Mouse (Mus musculus) embryonic facial prominence, embryonic 10.5 days (tissue): Measurements from ENCODE around the gene Fam24b. TPM values are rescaled to one million over a fixed set of nuclear protein-coding genes. Genes with fewer than 3 reads are reported as not detected.

Source experiments
- DNase-seq: peaks from one replicate; pipeline ENCODE4 v3.0.0-alpha.2; 2017; ENCODE audit warnings: low spot score
- H3K27ac ChIP-seq: fragments of 300-500 bp; sonication (generic); replicated peaks from 2 replicates; pipeline ENCODE4 v1.5.1; 2016; ENCODE audit warnings: mild to moderate bottlenecking
- H3K27me3 ChIP-seq: fragments of 300-500 bp; sonication (generic); replicated peaks from 2 replicates; pipeline ENCODE4 v1.6.1; 2016; ENCODE audit warnings: low read depth, mild to moderate bottlenecking; ENCODE audit not compliant: poor library complexity, severe bottlenecking
- H3K36me3 ChIP-seq: fragments of 300-500 bp; sonication (generic); replicated peaks from 2 replicates; pipeline ENCODE4 v1.6.1; 2016; ENCODE audit warnings: mild to moderate bottlenecking, moderate library complexity
- H3K4me1 ChIP-seq: fragments of 300-500 bp; sonication (generic); 2 replicates; pipeline ENCODE4 v1.6.1; 2016
- H3K4me3 ChIP-seq: fragments of 300-500 bp; sonication (generic); 2 replicates; pipeline ENCODE4 v1.5.1; 2016; ENCODE audit warnings: mild to moderate bottlenecking, moderate library complexity
- H3K9me3 ChIP-seq: fragments of 300-500 bp; sonication (generic); 2 replicates; pipeline ENCODE4 v1.6.1; 2016; ENCODE audit warnings: mild to moderate bottlenecking
- WGBS: fragments of 180-500 bp; shearing (Covaris S2); methylation state at CpG from one replicate; pipeline ENCODE4 v1.1.7; 2016; 5-methylcytosine and 5-hydroxymethylcytosine counted together
- polyA plus RNA-seq: library from polyadenylated mRNA; unstranded; fragments of >200 nt; fragmentation: Nextera tagmentation; extraction: Ambion mirVana; gene quantifications from 2 replicates; pipeline ENCODE4 v1.2.1, GENCODE M21; 2016

Gene Fam24b
- not detected in 2 replicates for polyA plus RNA-seq

DNA sequence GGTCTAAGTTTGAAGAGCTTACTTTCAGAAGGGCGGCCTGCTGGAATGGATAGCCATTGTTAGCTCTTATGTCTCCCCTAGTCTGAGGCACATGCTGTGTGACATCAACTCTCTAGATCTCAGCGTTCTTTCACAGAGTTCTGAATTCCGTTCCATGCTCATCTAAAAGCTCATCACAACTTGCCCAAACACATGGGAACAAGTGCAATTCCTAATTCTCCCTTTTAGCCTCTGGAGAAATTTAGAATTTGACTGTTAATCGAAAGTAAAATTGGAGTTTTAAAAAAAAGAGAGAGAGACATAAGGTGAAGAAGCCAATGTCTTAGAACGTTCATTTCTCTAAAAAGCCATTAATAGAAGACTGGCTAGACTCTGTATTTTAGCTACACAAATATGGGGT, at the start of gene Fam24b:
Gene Fam24b (minus strand): TSS at position 101 of the 400 bp plus-strand sequence.
- no peaks in the 10 kb centered on the region for H3K9me3 ChIP-seq
- no peaks in the 10 kb centered on the region for H3K36me3 ChIP-seq
- no peaks in the 10 kb centered on the region for H3K4me1 ChIP-seq
- H3K27ac ChIP-seq, result no peak within 1 kb of the TSS
- no peak for DNase-seq
- 92% methylated on average over 5 of the region's 5 CpGs for WGBS
- H3K4me3 ChIP-seq, result no peak within 1 kb of the TSS
- H3K27me3 ChIP-seq, result no peaks in the 10 kb centered on the region

DNA sequence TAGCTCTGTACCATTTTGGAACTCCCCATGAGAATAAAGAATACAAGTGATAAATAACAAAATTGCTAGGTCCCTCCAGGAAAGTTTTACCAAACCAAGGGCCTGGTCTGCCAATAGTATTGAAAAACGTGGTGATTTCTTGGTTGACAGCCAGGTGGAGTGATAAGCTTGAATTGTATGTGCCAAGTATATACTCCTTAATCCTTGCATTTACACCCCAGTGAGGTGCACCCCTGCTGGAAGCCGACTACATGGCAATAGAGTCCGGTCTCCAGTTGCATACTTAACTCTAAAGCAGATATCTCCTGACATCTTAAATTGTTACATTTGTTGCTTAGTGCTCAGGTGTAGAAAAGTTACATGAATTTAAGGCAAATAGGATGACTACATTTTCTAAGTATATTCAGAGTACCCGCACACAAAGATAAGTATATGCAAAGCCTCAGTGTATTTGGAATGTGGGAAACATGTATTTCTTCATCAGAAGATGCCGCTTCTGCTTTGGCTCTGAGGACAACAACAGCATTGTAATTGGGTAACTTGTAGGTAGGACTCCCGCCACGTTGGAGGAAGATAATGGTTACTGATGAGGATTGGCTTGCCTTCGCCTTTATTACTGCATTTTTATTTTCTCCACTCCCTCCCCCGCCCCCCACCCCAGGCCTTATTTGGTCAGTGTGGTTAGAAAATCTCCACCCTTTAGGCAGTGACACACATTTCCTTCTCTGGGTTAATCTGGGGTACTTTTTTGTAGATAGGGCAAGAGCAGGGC, 42.8 kb upstream of the Fam24b start:
- Histone ChIP-seq H3K27ac (peak overlapping the region; percentile 98; the same call in 1 of the 2 replicates), H3K4me1 (peaks cover 19% of the 10 kb centered on the region), H3K9me3 (no peaks in the 10 kb centered on the region), H3K4me3 (peak overlapping the region; percentile 87), H3K27me3 (no peaks in the 10 kb centered on the region), H3K36me3 (peaks cover 7% of the 10 kb centered on the region)
- WGBS, result 74% methylated on average over 9 of the region's 9 CpGs
- DNase-seq, result no peak

DNA sequence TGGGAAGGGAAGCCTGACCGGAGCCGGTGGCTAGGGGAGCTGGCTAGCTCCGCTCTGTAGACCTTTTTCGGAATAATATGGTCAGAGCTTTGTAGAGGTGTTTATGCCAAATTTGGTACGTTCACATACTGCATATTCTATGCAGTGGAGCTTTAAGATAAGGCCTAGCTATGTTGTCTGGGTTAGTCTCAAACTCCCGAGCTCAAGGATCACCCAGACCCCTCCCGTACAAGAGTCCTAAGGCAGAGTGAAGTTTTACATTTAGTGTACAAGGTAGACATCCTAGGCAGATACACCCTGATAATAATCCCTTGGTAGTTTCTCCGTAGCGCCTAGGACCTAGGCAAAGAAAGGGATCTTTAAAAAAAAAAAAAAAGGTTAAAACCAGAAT, 42.1 kb upstream of the Fam24b start:
- H3K27ac ChIP-seq, result peak overlapping the region; percentile 98
- whole genome bisulfite sequencing, result 9% methylated on average over 9 of the region's 9 CpGs
- H3K27me3 ChIP-seq, result no peaks in the 10 kb centered on the region
- H3K36me3 ChIP-seq, result peaks cover 7% of the 10 kb centered on the region
- peaks cover 19% of the 10 kb centered on the region for H3K4me1 ChIP-seq
- peak overlapping the region; percentile 87 for H3K4me3 ChIP-seq
- no peaks in the 10 kb centered on the region for H3K9me3 ChIP-seq
- DNase-seq, result no peak

- 5% methylated on average over 47 of the region's 47 CpGs for WGBS
- Histone ChIP-seq H3K27me3 (no peaks in the 10 kb centered on the region), H3K4me1 (peaks cover 19% of the 10 kb centered on the region)
Measured at GRCm38 (mm10) chr7:131370648-131371469, 41.5 kb upstream of the Fam24b start, which contains the start of gene Pstk. Gene Pstk, plus strand, starts transcription at chr7:131371141.

GRCm38 (mm10) chr7:131364131-131364530, 34.8 kb upstream of the Fam24b start:
- no peak overlapping the region for H3K4me3 ChIP-seq
- no peak overlapping the region for H3K27ac ChIP-seq
- WGBS, result 93% methylated on average over 8 of the region's 8 CpGs
- H3K36me3 ChIP-seq, result peaks cover 19% of the 10 kb centered on the region
- no peak for DNase-seq
- H3K9me3 ChIP-seq, result no peaks in the 10 kb centered on the region
- H3K27me3 ChIP-seq, result peaks cover 6% of the 10 kb centered on the region; the same call in 1 of the 2 replicates
- peaks cover 17% of the 10 kb centered on the region for H3K4me1 ChIP-seq

More at GRCm38 (mm10) chr7:131370648-131371469, 41.5 kb upstream of the Fam24b start, which contains the start of gene Pstk:
- no peaks in the 10 kb centered on the region for H3K9me3 ChIP-seq
- H3K4me3 ChIP-seq, result peak within 1 kb of the TSS; percentile 87
- H3K36me3 ChIP-seq, result peaks cover 7% of the 10 kb centered on the region
- peak; percentile 94 for DNase-seq
- H3K27ac ChIP-seq, result peak within 1 kb of the TSS; percentile 98

DNA sequence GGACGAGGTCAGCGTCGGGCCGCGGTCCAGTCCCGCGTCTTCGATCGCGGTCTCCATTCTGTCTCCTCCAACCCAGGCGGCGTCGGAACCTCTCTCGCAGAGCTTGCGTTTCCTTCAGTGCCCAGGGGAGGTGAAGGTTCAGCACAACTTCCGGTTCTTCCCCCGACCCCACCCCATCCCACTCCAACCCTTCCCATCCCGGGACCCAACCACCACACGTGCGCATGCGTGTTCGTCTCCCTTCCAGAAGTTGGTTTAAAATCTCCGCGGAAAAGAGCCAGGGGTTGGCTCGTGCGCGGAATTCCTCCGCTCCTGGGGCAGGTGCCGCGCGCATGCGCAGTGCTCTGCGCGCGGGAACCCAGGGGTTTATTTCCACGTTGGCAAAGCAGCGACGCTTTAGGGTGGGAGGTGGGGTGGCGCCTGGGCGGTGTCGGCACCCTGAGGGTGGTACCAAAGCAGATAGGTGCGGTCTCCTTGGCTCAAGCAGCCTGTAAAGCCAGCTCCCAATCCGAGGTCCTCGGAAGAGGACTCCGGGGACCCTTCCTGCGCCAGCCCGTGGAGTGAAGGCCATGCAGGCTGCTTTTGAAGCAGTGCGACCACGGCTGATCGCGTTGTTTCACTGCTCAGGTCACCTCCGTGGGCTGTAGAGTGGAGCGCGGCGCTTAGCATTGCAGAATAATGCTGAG, 33.4 kb upstream of the Fam24b start, which contains the start of gene 2310057M21Rik:
Gene 2310057M21Rik (minus strand): TSS at position 145 of the 686 bp plus-strand sequence.
- peaks cover 17% of the 10 kb centered on the region for H3K4me1 ChIP-seq
- H3K27me3 ChIP-seq, result peaks cover 6% of the 10 kb centered on the region; the same call in 1 of the 2 replicates
- DNase-seq, result peak; percentile 98
- H3K9me3 ChIP-seq, result no peaks in the 10 kb centered on the region
- WGBS, result under 1% methylated on average over 55 of the region's 55 CpGs
- peak within 1 kb of the TSS; percentile 92 for H3K4me3 ChIP-seq
- H3K27ac ChIP-seq, result peak within 1 kb of the TSS; percentile 94
- H3K36me3 ChIP-seq, result peaks cover 33% of the 10 kb centered on the region

- DNase-seq, result no peak
- Histone ChIP-seq H3K36me3 (peaks cover 38% of the 10 kb centered on the region), H3K4me1 (peaks cover 17% of the 10 kb centered on the region), H3K4me3 (peak overlapping the region; percentile 92), H3K9me3 (no peaks in the 10 kb centered on the region), H3K27me3 (peaks cover 6% of the 10 kb centered on the region; the same call in 1 of the 2 replicates), H3K27ac (peak overlapping the region; percentile 94)
- WGBS, result under 1% methylated on average over 35 of the region's 35 CpGs
Measured at GRCm38 (mm10) chr7:131362269-131362614, 32.9 kb upstream of the Fam24b start.

GRCm38 (mm10) chr7:131356105-131356504, 26.8 kb upstream of the Fam24b start:
- Histone ChIP-seq H3K4me3 (no peak overlapping the region), H3K9me3 (no peaks in the 10 kb centered on the region), H3K36me3 (peaks cover 91% of the 10 kb centered on the region), H3K4me1 (peaks cover 3% of the 10 kb centered on the region), H3K27me3 (no peaks in the 10 kb centered on the region), H3K27ac (no peak overlapping the region)
- WGBS, result 94% methylated on average over 13 of the region's 13 CpGs
- DNase-seq, result no peak

DNA sequence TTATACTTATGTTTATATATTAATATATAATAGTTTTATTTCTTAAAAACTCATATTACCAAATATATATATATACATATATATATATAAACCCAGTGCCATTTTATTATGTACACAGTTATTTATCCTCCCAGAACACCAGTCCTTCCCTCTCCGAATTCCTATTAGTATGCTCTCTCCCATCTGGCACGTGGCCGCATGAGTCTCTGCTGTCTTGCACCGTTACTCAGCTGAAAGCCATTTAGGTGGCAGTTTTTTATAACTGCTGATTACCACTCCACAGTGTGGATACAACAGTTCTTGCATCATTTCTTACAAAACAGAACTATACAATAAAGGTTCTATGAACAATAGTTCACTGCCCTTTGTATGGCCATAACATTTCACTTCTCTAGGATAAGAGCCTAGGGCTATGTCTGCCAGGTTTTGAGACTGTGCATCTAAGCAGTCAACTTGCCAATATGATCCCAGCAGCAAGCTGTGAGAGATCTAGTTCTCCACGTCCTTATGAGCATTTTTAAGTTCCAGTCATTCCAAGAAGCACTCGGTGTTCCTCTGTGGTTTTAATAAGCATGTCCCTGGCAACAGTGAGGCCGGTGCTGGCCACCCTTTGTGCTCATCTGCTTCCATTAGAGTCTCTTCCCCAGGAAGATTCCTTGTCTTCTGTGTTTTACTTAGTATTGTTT, 16.7 kb upstream of the Fam24b start:
- Histone ChIP-seq H3K36me3 (peaks cover 87% of the 10 kb centered on the region), H3K4me3 (no peak overlapping the region), H3K4me1 (no peaks in the 10 kb centered on the region), H3K27me3 (no peaks in the 10 kb centered on the region), H3K27ac (no peak overlapping the region), H3K9me3 (no peaks in the 10 kb centered on the region)
- 88% methylated on average over 7 of the region's 7 CpGs for WGBS
- DNase-seq, result no peak

DNA sequence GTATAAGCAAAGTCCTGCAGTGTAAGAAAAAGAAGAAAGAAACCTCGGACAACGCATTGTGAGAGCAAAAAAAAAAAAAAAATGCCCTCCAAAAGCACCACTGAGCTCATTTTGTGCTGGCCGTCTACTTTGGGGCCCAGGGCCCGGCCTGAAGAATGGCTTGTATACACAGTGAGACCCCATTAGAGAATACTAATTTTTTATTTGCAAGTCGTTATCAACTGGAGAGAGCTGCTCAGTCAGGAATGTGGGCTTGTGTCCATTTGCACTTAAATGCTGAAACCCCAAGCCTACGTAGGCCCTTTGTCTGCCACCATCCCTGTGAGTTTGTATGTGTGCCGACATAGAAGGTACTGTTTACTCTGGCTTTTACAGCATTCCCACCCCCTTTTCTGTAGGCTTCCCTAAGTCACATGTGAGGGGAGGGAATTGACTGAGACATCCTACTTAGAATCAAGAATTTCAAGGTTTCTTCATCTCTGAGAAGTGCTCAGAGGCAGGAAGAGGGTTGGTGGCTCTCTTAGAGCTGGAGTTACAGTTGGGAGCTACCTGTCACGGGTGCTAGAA, 8.3 kb upstream of the Fam24b start:
- Histone ChIP-seq H3K4me3 (no peak overlapping the region), H3K9me3 (no peaks in the 10 kb centered on the region)
- WGBS, result 73% methylated on average over 8 of the region's 8 CpGs

GRCm38 (mm10) chr7:131333564-131333963, 4.2 kb upstream of the Fam24b start, which contains the start of gene Fam24a:
Gene Fam24a, plus strand, starts transcription at chr7:131333864.
- Histone ChIP-seq H3K4me3 (no peak within 1 kb of the TSS), H3K9me3 (no peaks in the 10 kb centered on the region), H3K27me3 (no peaks in the 10 kb centered on the region), H3K27ac (no peak within 1 kb of the TSS), H3K36me3 (peaks cover 4% of the 10 kb centered on the region), H3K4me1 (no peaks in the 10 kb centered on the region)
- no peak for DNase-seq
- WGBS, result 48% methylated on average over 1 of the region's 1 CpGs

More for the DNA sequence above, 8.3 kb upstream of the Fam24b start:
- DNase-seq, result no peak
- Histone ChIP-seq H3K27me3 (no peaks in the 10 kb centered on the region), H3K36me3 (peaks cover 36% of the 10 kb centered on the region), H3K4me1 (no peaks in the 10 kb centered on the region), H3K27ac (no peak overlapping the region)
